In genomic region chr17:25835816-25836215, GRCm38 (mm10) we compare ENCODE assay signal across 8 mouse cellular contexts. TPM values are rescaled to one million over a fixed set of nuclear protein-coding genes. Genes with fewer than 3 reads are reported as not detected.
A peak's percentile ranks its signal among the peaks of the same experiment; 100 is the strongest.
DNase-seq lines count a peak whose midpoint lies in the region; ATAC-seq and TF ChIP-seq lines count a peak whose summit lies in the region.

No protein-coding gene starts in this region.

- peak overlapping the region; percentile 42; the same call in 1 of the 2 replicates for H3K9ac ChIP-seq in kidney, embryonic 15.5 days
- H3K9ac ChIP-seq in hindbrain, embryonic 13.5 days: peak overlapping the region; percentile 91
- peak overlapping the region; percentile 81; the same call in 1 of the 2 replicates for H3K9ac ChIP-seq in midbrain, postnatal 0 days (replicated peaks; ENCODE audit: low read length, poor library complexity, severe bottlenecking)

- H3K9me3 ChIP-seq in kidney, embryonic 15.5 days (replicated peaks): no peaks in the 10 kb centered on the region
- H3K9me3 ChIP-seq in hindbrain, embryonic 13.5 days: no peaks in the 10 kb centered on the region
- H3K9me3 ChIP-seq in midbrain, postnatal 0 days (ENCODE audit: low read length): no peaks in the 10 kb centered on the region

- H3K4me2 ChIP-seq in kidney, embryonic 15.5 days: peak overlapping the region; percentile 95
- H3K4me2 ChIP-seq in hindbrain, embryonic 13.5 days: peak overlapping the region; percentile 99
- peak overlapping the region; percentile 75 for H3K4me2 ChIP-seq in midbrain, postnatal 0 days (ENCODE audit: low read depth, low read length, poor library complexity, severe bottlenecking)

- 91% methylated on average over 16 of the region's 16 CpGs for WGBS in kidney, embryonic 15.5 days
- WGBS in hindbrain, embryonic 13.5 days: 90% methylated on average over 16 of the region's 16 CpGs
- 94% methylated on average over 16 of the region's 16 CpGs for WGBS in midbrain, postnatal 0 days

- H3K36me3 ChIP-seq in kidney, embryonic 15.5 days: peaks cover 56% of the 10 kb centered on the region
- H3K36me3 ChIP-seq in hindbrain, embryonic 13.5 days: peaks cover 49% of the 10 kb centered on the region
- H3K36me3 ChIP-seq in midbrain, postnatal 0 days (ENCODE audit: insufficient read depth, low read length): peaks cover 41% of the 10 kb centered on the region

- peak overlapping the region; percentile 85 for H3K27ac ChIP-seq in kidney, embryonic 15.5 days
- peak overlapping the region; percentile 88; the same call in 1 of the 2 replicates for H3K27ac ChIP-seq in hindbrain, embryonic 13.5 days
- 0 out of 2 replicates have a peak overlapping the region, but pooled peaks have one; percentile 82 for H3K27ac ChIP-seq in midbrain, postnatal 0 days (ENCODE audit: low read depth, low read length)

- DNase-seq in adrenal gland, adult (ENCODE audit: inconsistent age in 2 of 2, low spot score in 1 of 2): peak; percentile 39 to 66
- no peak for DNase-seq in adrenal gland, adult 8-10 months
- no peak for DNase-seq in kidney, adult 11 months
- DNase-seq in midbrain, postnatal 0 days (ENCODE audit: low spot score): no peak
- no peak for DNase-seq in MN1 (ENCODE audit: low spot score)
- no peak for DNase-seq in left cerebral cortex, adult 9 months (ENCODE audit: low spot score in 2 of 2)

- peaks cover 70% of the 10 kb centered on the region for H3K4me1 ChIP-seq in kidney, embryonic 15.5 days
- H3K4me1 ChIP-seq in hindbrain, embryonic 13.5 days (replicated peaks): peaks cover 74% of the 10 kb centered on the region
- peaks cover 35% of the 10 kb centered on the region for H3K4me1 ChIP-seq in midbrain, postnatal 0 days (ENCODE audit: insufficient read depth, low read length)

- TF ChIP-seq CTCF in midbrain, postnatal 0 days (IDR thresholded peaks at IDR 0.05): no peak

- ATAC-seq in kidney, embryonic 15.5 days (replicated peaks; ENCODE audit: low FRiP score): no peak
- ATAC-seq in hindbrain, embryonic 13.5 days (ENCODE audit: low FRiP score): no peak
- ATAC-seq in midbrain, postnatal 0 days (ENCODE audit: low FRiP score): no peak

- H3K27me3 ChIP-seq in kidney, embryonic 15.5 days: no peaks in the 10 kb centered on the region
- H3K27me3 ChIP-seq in hindbrain, embryonic 13.5 days: no peaks in the 10 kb centered on the region
- no peaks in the 10 kb centered on the region for H3K27me3 ChIP-seq in midbrain, postnatal 0 days (ENCODE audit: insufficient read depth, low read length)

- peak overlapping the region; percentile 42; the same call in 1 of the 2 replicates for H3K4me3 ChIP-seq in kidney, embryonic 15.5 days (replicated peaks)
- peak overlapping the region; percentile 49; the same call in 1 of the 2 replicates for H3K4me3 ChIP-seq in hindbrain, embryonic 13.5 days
- peak overlapping the region; percentile 41; the same call in 1 of the 2 replicates for H3K4me3 ChIP-seq in midbrain, postnatal 0 days (ENCODE audit: low read depth, low read length)

RNA-seq across cellular contexts. Expression of gene Rhbdl1, which starts 1.3 kb away (rescaled TPM):
- total RNA-seq in adrenal gland, adult 8-10 months (2022): 10 to 100 TPM; 14.7 to 79.0 (median 33.0) TPM
- polyA plus RNA-seq in kidney, embryonic 15.5 days (2015; fragmentation: Nextera tagmentation; extraction: Ambion mirVana): 2.8 and 3.8 TPM in 2 replicates
- 24.2 and 25.5 TPM in 2 replicates for polyA plus RNA-seq in hindbrain, embryonic 13.5 days (2015; fragmentation: Nextera tagmentation; extraction: Ambion mirVana)
- total RNA-seq in midbrain, postnatal 0 days (2014; rRNA removed): 95.2 and 168 TPM in 2 replicates
- polyA plus RNA-seq in midbrain, postnatal 0 days (2015; fragmentation: Nextera tagmentation; extraction: Ambion mirVana): 97.0 and 110 TPM in 2 replicates

RNA-seq across cellular contexts. Expression of gene Stub1, which starts 2.6 kb away (rescaled TPM):
- 100 to 1,000 TPM; 184 to 246 (median 214) TPM for total RNA-seq in adrenal gland, adult 8-10 months (2022)
- polyA plus RNA-seq in kidney, embryonic 15.5 days (2015; fragmentation: Nextera tagmentation; extraction: Ambion mirVana): 336 and 362 TPM in 2 replicates
- 325 and 337 TPM in 2 replicates for polyA plus RNA-seq in hindbrain, embryonic 13.5 days (2015; fragmentation: Nextera tagmentation; extraction: Ambion mirVana)
- total RNA-seq in midbrain, postnatal 0 days (2014; rRNA removed): 237 and 248 TPM in 2 replicates
- 374 and 397 TPM in 2 replicates for polyA plus RNA-seq in midbrain, postnatal 0 days (2015; fragmentation: Nextera tagmentation; extraction: Ambion mirVana)

RNA-seq across cellular contexts. Expression of gene Gm20683, which starts 5.7 kb away (rescaled TPM):
- 10 to 100 TPM in 3 of 4 experiments, 1 to 10 TPM in 1; 7.3 to 36.4 (median 20.8) TPM for total RNA-seq in adrenal gland, adult 8-10 months (2022)
- polyA plus RNA-seq in kidney, embryonic 15.5 days (2015; fragmentation: Nextera tagmentation; extraction: Ambion mirVana): 1.8 and 3.0 TPM in 2 replicates
- polyA plus RNA-seq in hindbrain, embryonic 13.5 days (2015; fragmentation: Nextera tagmentation; extraction: Ambion mirVana): 8.1 and 8.5 TPM in 2 replicates
- 25.8 and 34.3 TPM in 2 replicates for total RNA-seq in midbrain, postnatal 0 days (2014; rRNA removed)
- 11.9 and 14.2 TPM in 2 replicates for polyA plus RNA-seq in midbrain, postnatal 0 days (2015; fragmentation: Nextera tagmentation; extraction: Ambion mirVana)

RNA-seq across cellular contexts. Expression of gene Jmjd8, which starts 7.1 kb away (rescaled TPM):
- total RNA-seq in adrenal gland, adult 8-10 months (2022): 100 to 1,000 TPM; 104 to 137 (median 119) TPM
- 56.2 and 61.4 TPM in 2 replicates for polyA plus RNA-seq in kidney, embryonic 15.5 days (2015; fragmentation: Nextera tagmentation; extraction: Ambion mirVana)
- polyA plus RNA-seq in hindbrain, embryonic 13.5 days (2015; fragmentation: Nextera tagmentation; extraction: Ambion mirVana): 62.9 and 64.2 TPM in 2 replicates
- total RNA-seq in midbrain, postnatal 0 days (2014; rRNA removed): 39.1 and 46.2 TPM in 2 replicates
- polyA plus RNA-seq in midbrain, postnatal 0 days (2015; fragmentation: Nextera tagmentation; extraction: Ambion mirVana): 43.8 and 45.9 TPM in 2 replicates

RNA-seq across cellular contexts. Expression of gene Rhot2, which starts 8.8 kb away (rescaled TPM):
- total RNA-seq in adrenal gland, adult 8-10 months (2022): 100 to 1,000 TPM in 3 of 4 experiments, 10 to 100 TPM in 1; 89.3 to 155 (median 139) TPM
- 26.8 and 29.0 TPM in 2 replicates for polyA plus RNA-seq in kidney, embryonic 15.5 days (2015; fragmentation: Nextera tagmentation; extraction: Ambion mirVana)
- polyA plus RNA-seq in hindbrain, embryonic 13.5 days (2015; fragmentation: Nextera tagmentation; extraction: Ambion mirVana): 14.5 and 15.9 TPM in 2 replicates
- total RNA-seq in midbrain, postnatal 0 days (2014; rRNA removed): 49.2 and 70.1 TPM in 2 replicates
- 15.4 and 16.2 TPM in 2 replicates for polyA plus RNA-seq in midbrain, postnatal 0 days (2015; fragmentation: Nextera tagmentation; extraction: Ambion mirVana)

Comparison
In these comparisons a context has a peak if more than half of its experiments do, and no peak if none do; other contexts are left out.
1. DNase-seq: peak in adrenal gland, adult (2 of 2); none in adrenal gland, adult 8-10 months (single experiment), kidney, adult 11 months (single experiment), midbrain, postnatal 0 days (single experiment), MN1 (single experiment) and left cerebral cortex, adult 9 months (0 of 2).
2. Peak in every context shown above with its lines, with median percentiles within 50 percentile points of each other: H3K27ac ChIP-seq, H3K4me2 ChIP-seq, H3K4me3 ChIP-seq and H3K9ac ChIP-seq.